Mouse (Mus musculus) C3H10T1/2 (cell line): ENCODE data around the gene Dcbld2. TPM values are rescaled to one million over a fixed set of nuclear protein-coding genes. Genes with fewer than 3 reads are reported as not detected.

Experiments
- polyA plus RNA-seq, 2 experiments: library from polyadenylated mRNA; unstranded; fragments of >200 nt; fragmentation: generic; extraction: Trizol; gene quantifications; one replicate each; pipeline ENCODE4 v1.2.1; 2012; ENCODE audit warnings: missing spikeins in 2 of 2

Gene Dcbld2
- 1 to 10 TPM; 2.1 to 7.4 TPM for polyA plus RNA-seq

GRCm38 (mm10) chr16:58408062-58408486, at the start of gene Dcbld2:
Gene Dcbld2, plus strand, starts transcription at chr16:58408443.

Other genes starting within 250 kb of the Dcbld2 start
- gene St3gal6, start 115.8 kb downstream of the Dcbld2 start, polyA plus RNA-seq = under 1 TPM; 0.15 to 0.25 TPM
- not detected for gene Gm813, start 208.5 kb downstream of the Dcbld2 start, polyA plus RNA-seq
- gene E330017A01Rik, start 230.3 kb downstream of the Dcbld2 start, polyA plus RNA-seq = not detected